Mouse (Mus musculus): ENCODE data around the gene Acat3.
A peak's percentile ranks its signal among the peaks of the same experiment; 100 is the strongest.
"Not testable (repeated sequence)": the region's sequence is repeated elsewhere in the genome, so short reads cannot be mapped to it uniquely, and the experiment has no call there.

Gene Acat3

GRCm38 (mm10) chr17:12940151-12940805 lies at the start of gene Acat3:
Acat3 (minus strand) TSS chr17:12940600.
- DNase-seq (ENCODE audit: low read depth in 1 of 2, low spot score in 2 of 2) = no peak

- DNase-seq (ENCODE audit: low read depth in 1 of 2, low spot score in 2 of 2) = not testable (repeated sequence)
Measured at GRCm38 (mm10) chr17:12988096-12988495, 47.7 kb upstream of the Acat3 start.

- DNase-seq (ENCODE audit: low read depth in 1 of 2, low spot score in 2 of 2) = no peak
Measured at GRCm38 (mm10) chr17:12983988-12984387, 43.6 kb upstream of the Acat3 start.

DNA sequence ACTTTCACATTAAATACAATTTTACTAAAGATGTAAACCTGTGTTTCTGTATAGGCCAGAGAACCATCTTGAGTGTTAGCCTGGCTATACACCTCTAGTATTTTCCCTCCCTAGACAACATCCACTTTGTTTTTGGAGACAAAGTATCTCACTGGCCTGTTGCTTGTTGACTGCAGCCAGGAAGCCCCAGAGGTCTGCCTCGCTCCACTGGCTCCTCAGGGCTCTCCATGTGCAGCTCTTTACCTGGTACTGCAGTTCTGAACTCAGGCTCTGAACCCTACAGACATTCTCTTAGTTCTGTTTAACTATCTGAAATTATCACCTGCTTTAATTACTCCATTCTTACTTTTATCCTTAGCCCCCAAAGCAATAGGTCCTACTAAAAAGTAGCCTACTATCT lies 38.1 kb upstream of the Acat3 start:
- DNase-seq (ENCODE audit: low read depth in 1 of 2, low spot score in 2 of 2) = no peak

DNA sequence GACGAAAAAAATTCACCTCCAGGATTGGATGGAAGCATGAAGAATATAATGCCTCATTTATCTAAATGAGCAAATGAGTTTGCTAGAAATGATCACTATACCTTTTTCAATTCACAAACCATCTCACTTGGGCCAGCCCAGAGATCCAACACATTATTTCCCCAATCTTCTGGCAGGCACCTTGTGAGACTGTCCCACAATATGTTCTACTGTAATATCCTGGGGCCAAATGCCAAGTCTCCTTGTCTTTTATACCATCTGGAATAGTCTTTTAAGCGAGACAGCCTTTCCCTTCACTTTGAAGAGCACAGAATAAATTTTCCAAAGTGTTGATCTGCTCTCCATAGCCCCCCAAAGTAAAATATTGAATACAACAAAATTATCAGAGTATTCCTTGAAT lies 33.5 kb upstream of the Acat3 start:
- DNase-seq (ENCODE audit: low read depth in 1 of 2, low spot score in 2 of 2) = no peak

GRCm38 (mm10) chr17:12967173-12967572 lies 26.8 kb upstream of the Acat3 start:
- DNase-seq (ENCODE audit: low read depth in 1 of 2, low spot score in 2 of 2) = no peak

- no peak for DNase-seq (ENCODE audit: low read depth in 1 of 2, low spot score in 2 of 2)
Measured at GRCm38 (mm10) chr17:12963476-12963875, 23.1 kb upstream of the Acat3 start.

- DNase-seq (ENCODE audit: low read depth in 1 of 2, low spot score in 2 of 2) = peak; percentile 89 to 94
Measured at GRCm38 (mm10) chr17:12960331-12960873, 20.0 kb upstream of the Acat3 start, which contains the start of gene Acat2. Acat2 (minus strand) TSS chr17:12960747.

- not testable (repeated sequence) for DNase-seq (ENCODE audit: low read depth in 1 of 2, low spot score in 2 of 2)
Measured at GRCm38 (mm10) chr17:12959377-12959776, 19.0 kb upstream of the Acat3 start.

- no peak for DNase-seq (ENCODE audit: low read depth in 1 of 2, low spot score in 2 of 2)
Measured at GRCm38 (mm10) chr17:12956664-12957063, 16.3 kb upstream of the Acat3 start.

DNA sequence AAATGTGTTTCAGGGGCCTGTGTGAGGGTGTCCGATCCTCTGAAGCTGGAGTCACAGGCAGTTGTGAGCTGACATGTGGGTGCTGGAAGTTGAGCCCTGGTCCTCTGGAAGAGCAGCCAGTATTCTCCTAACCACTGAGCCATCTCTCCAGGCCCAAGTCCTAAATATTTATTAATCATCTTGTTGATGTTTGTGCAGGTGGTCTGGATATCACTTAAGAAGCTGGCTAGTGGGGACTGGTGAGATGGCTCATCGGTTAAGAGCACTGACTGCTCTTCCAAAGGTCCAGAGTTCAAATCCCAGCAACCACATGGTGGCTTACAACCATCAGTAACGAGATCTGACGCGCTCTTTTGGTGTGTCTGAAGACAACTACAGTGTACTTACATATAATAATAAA lies 9.3 kb upstream of the Acat3 start:
- DNase-seq (ENCODE audit: low read depth in 1 of 2, low spot score in 2 of 2) = no peak

- DNase-seq (ENCODE audit: low read depth in 1 of 2, low spot score in 2 of 2) = no peak
Measured at GRCm38 (mm10) chr17:12942459-12943162, 2.2 kb upstream of the Acat3 start.

DNA sequence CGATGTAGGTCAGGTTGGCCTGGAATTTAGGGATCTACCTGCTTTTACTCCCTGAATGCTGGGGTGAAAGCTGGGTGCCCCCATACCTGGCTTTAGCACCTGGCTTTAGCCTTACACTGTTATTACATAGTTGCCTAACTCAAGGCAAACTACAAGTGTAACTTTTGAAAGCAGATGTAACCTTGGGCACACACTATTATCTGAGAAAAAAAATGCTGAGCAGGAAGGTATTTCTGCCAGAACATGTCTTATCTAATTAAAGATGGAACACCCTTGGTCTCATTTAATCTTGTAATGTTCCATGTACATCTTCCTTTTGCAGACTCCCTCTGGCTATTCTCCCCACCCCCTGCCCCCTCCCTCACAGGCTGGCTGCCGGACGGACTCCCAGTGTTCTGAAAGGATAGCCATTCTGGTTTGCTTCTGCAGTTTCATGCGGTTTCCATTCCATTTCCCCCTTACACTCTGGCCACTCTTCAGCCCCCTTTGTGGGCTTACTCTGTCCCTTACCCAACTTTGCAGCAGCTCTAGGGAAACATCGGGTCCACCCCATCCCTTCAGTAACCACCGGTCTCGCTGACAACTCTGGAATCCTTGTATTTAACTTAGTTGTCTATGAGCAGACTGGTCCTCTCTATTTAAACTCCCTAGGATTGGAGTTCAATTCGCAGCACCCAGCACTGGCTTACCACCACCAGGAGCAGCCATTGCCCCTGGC lies 1.3 kb upstream of the Acat3 start:
- no peak for DNase-seq (ENCODE audit: low read depth in 1 of 2, low spot score in 2 of 2)

GRCm38 (mm10) chr17:12939377-12940148 lies 837 bp downstream of the Acat3 start:
- not testable (repeated sequence) for DNase-seq (ENCODE audit: low read depth in 1 of 2, low spot score in 2 of 2)

GRCm38 (mm10) chr17:12938077-12938476 lies 2.3 kb downstream of the Acat3 start:
- DNase-seq (ENCODE audit: low read depth in 1 of 2, low spot score in 2 of 2) = no peak

DNA sequence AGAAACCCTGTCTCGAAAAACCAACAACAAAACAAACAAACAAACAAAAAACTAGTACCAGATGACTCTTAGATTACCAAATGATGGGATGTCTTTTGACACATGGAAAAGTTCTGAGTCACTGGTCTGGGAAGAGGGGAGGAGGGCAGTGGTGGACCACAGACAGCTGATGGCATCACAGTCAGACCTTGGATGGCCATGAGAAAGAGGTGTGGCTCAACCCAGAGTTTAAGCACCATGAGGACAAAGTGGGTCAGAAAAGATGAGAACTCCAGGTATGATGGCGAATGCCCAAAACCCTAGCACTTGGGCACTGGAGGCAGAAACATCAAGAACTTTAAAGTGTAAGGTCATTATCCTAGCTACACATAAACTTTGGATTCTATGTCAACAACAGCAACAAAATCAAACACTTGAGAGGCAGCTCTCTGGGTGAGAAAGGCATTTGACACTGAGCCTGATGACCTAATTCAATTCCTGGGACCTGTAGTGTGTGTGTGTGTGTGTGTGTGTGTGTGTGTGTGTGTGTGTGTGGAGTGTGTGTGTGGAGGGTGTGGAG lies 2.9 kb downstream of the Acat3 start:
- no peak for DNase-seq (ENCODE audit: low read depth in 1 of 2, low spot score in 2 of 2)

- DNase-seq (ENCODE audit: low read depth in 1 of 2, low spot score in 2 of 2) = no peak
Measured at GRCm38 (mm10) chr17:12935719-12936118, 4.7 kb downstream of the Acat3 start.

DNA sequence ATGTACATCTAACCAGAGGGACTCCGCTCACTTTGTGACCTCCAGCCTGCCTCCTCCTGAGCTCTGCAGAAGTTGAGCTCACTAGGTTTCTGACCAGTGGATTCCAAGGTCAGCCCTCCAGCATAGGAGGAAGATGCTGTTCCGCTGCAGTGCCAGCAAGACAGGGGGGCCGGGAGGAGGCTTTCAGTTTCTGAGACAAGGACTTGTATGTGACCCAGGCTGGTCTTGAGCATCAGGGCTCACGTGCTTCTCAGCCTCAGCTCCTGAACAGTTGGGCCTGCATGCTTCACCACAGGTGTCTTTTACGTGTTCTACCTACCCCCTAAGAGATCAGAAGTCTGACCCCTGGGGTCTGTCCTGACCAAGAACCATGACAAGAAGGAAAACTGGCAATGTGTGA lies 8.8 kb downstream of the Acat3 start:
- DNase-seq (ENCODE audit: low read depth in 1 of 2, low spot score in 2 of 2) = not testable (repeated sequence)

GRCm38 (mm10) chr17:12925703-12926180 lies 14.7 kb downstream of the Acat3 start:
- no peak for DNase-seq (ENCODE audit: low read depth in 1 of 2, low spot score in 2 of 2)

DNA sequence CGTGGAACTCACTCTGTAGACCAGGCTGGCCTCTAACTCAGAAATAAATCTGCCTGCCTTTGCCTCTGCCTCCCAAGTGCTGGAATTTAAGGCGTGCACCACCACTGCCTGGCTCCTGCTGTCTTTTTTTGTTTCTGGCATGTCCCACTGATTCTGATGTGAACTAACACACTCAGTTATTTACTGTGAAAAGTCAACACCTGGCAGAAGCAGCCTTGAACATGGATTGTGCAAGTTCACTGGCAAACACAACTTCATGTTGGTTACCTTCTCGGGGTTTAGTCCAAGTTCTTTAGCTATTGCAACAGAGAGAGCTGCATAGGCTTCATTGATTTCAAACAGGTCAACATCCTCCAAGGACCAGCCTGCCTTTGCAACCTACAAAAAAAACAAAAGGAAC lies 15.4 kb downstream of the Acat3 start:
- no peak for DNase-seq (ENCODE audit: low read depth in 1 of 2, low spot score in 2 of 2)

Data from monocyte, adult 2 months (primary cell).